Comparison of ENCODE assay signal across 22 mouse cellular contexts in genomic region chr10:91313316-91313715, GRCm38 (mm10).
DNase-seq lines count a peak whose midpoint lies in the region; ATAC-seq and TF ChIP-seq lines count a peak whose summit lies in the region.
"Had no signal": no experiment of that assay in that cellular context is flagged by ENCODE, and none has a peak within 500 bp of the region (broad histone marks: within the 10 kb centered on the region; RNA-seq: fewer than 3 reads in every experiment).

No protein-coding gene starts in this region.

- H3K4me1 ChIP-seq in liver, postnatal 0 days (ENCODE audit: insufficient read depth): peaks cover 8% of the 10 kb centered on the region; the same call in 1 of the 2 replicates
- no peaks in the 10 kb centered on the region for H3K4me1 ChIP-seq in liver, embryonic 11.5 days (replicated peaks; ENCODE audit: control insufficient read depth, insufficient read depth, low read length)
- H3K4me1 ChIP-seq: forebrain, embryonic 13.5 days; heart, embryonic 13.5 days; midbrain, embryonic 15.5 days; neural tube, embryonic 12.5 days had no signal

- no peak overlapping the region for H3K9ac ChIP-seq in liver, postnatal 0 days (replicated peaks)
- no peak overlapping the region for H3K9ac ChIP-seq in liver, embryonic 11.5 days (ENCODE audit: low read depth, low read length)
- H3K9ac ChIP-seq: forebrain, embryonic 13.5 days; heart, embryonic 13.5 days; hindbrain, embryonic 13.5 days; midbrain, embryonic 15.5 days; neural tube, embryonic 12.5 days had no signal

- no peak for TF ChIP-seq CTCF in liver, postnatal 0 days (IDR thresholded peaks at IDR 0.05; ENCODE audit: low read depth)

- H3K36me3 ChIP-seq in liver, postnatal 0 days (replicated peaks; ENCODE audit: insufficient read depth, low read length): no peaks in the 10 kb centered on the region
- H3K36me3 ChIP-seq in liver, embryonic 11.5 days (ENCODE audit: control insufficient read depth, insufficient read depth, low read length): no peaks in the 10 kb centered on the region
- H3K36me3 ChIP-seq: heart, embryonic 13.5 days; hindbrain, embryonic 13.5 days; midbrain, embryonic 15.5 days; neural tube, embryonic 12.5 days had no signal

- DNase-seq in cerebellum, postnatal 10 days: peak; percentile 62 to 70
- DNase-seq in cerebellum, adult 8-10 months: no peak
- DNase-seq in kidney, adult 11 months: peak; percentile 64
- no peak for DNase-seq in kidney, postnatal 4 days
- DNase-seq in liver, postnatal 0 days: peak; percentile 26
- no peak for DNase-seq in liver, embryonic 11.5 days (ENCODE audit: low spot score)
- DNase-seq in kidney, postnatal 36 days: peak; percentile 70 to 79
- DNase-seq in layer of hippocampus, postnatal 36 days: no peak
- DNase-seq: adrenal gland, postnatal 10 days; cerebellum, adult 9-10 months; lung, adult 2 months; lung, postnatal 14 days; right cerebral cortex, postnatal 25 days; spleen, adult 18-20 months had no signal

- H3K4me3 ChIP-seq in liver, postnatal 0 days (ENCODE audit: low read depth, low read length): no peak overlapping the region
- no peak overlapping the region for H3K4me3 ChIP-seq in liver, embryonic 11.5 days (ENCODE audit: low read depth, low read length)
- H3K4me3 ChIP-seq: erythroblast, embryonic 14.5 days; forebrain, embryonic 13.5 days; heart, adult 2 months; heart, embryonic 13.5 days; hindbrain, embryonic 13.5 days; midbrain, embryonic 15.5 days; neural tube, embryonic 12.5 days had no signal

- H3K9me3 ChIP-seq in liver, postnatal 0 days (ENCODE audit: low read length): no peaks in the 10 kb centered on the region
- H3K9me3 ChIP-seq in liver, embryonic 11.5 days (ENCODE audit: control insufficient read depth, low read length): no peaks in the 10 kb centered on the region
- H3K9me3 ChIP-seq: forebrain, embryonic 13.5 days; heart, embryonic 13.5 days; hindbrain, embryonic 13.5 days; midbrain, embryonic 15.5 days; neural tube, embryonic 12.5 days had no signal

- no peaks in the 10 kb centered on the region for H3K27me3 ChIP-seq in liver, postnatal 0 days (ENCODE audit: insufficient read depth, low read length)
- H3K27me3 ChIP-seq in liver, embryonic 11.5 days (replicated peaks; ENCODE audit: control insufficient read depth, insufficient read depth, low read length): no peaks in the 10 kb centered on the region
- H3K27me3 ChIP-seq: forebrain, embryonic 13.5 days; heart, embryonic 13.5 days; hindbrain, embryonic 13.5 days; midbrain, embryonic 15.5 days; neural tube, embryonic 12.5 days had no signal

- H3K4me2 ChIP-seq in liver, postnatal 0 days (ENCODE audit: low read depth, low read length): no peak overlapping the region
- H3K4me2 ChIP-seq in liver, embryonic 11.5 days: no peak overlapping the region
- H3K4me2 ChIP-seq: forebrain, embryonic 13.5 days; heart, embryonic 13.5 days; hindbrain, embryonic 13.5 days; midbrain, embryonic 15.5 days; neural tube, embryonic 12.5 days had no signal

- no peak overlapping the region for H3K27ac ChIP-seq in liver, postnatal 0 days (ENCODE audit: low read depth)
- H3K27ac ChIP-seq in liver, embryonic 11.5 days (ENCODE audit: low read depth, low read length): no peak overlapping the region
- H3K27ac ChIP-seq: forebrain, embryonic 13.5 days; heart, adult 2 months; heart, embryonic 13.5 days; hindbrain, embryonic 13.5 days; kidney, postnatal 0 days; midbrain, embryonic 15.5 days; neural tube, embryonic 12.5 days had no signal

- peak; percentile 36; the same call in 1 of the 2 replicates for ATAC-seq in liver, postnatal 0 days
- ATAC-seq in liver, embryonic 11.5 days (replicated peaks; ENCODE audit: low FRiP score): no peak
- ATAC-seq: forebrain, embryonic 13.5 days; midbrain, embryonic 15.5 days had no signal

- 38% methylated on average over 3 of the region's 3 CpGs for WGBS in liver, postnatal 0 days (ENCODE audit: insufficient replicate concordance)
- WGBS in liver, embryonic 11.5 days: 45% methylated on average over 3 of the region's 3 CpGs

- TF ChIP-seq EP300 in liver, postnatal 0 days (IDR thresholded peaks at IDR 0.05; ENCODE audit: low read depth): no peak

Comparison
In these comparisons a context has a peak if more than half of its experiments do, and no peak if none do; other contexts are left out.
1. DNase-seq: peak in cerebellum, postnatal 10 days (2 of 2), kidney, adult 11 months (single experiment), liver, postnatal 0 days (single experiment) and kidney, postnatal 36 days (2 of 2); none in cerebellum, adult 8-10 months (single experiment), kidney, postnatal 4 days (0 of 2), liver, embryonic 11.5 days (single experiment) and layer of hippocampus, postnatal 36 days (0 of 2).